Mouse (Mus musculus) embryonic facial prominence, embryonic 12.5 days (tissue): ENCODE measurements at regions not wholly inside any gene's neighbourhood (a gene's known extent, or its start where the extent isn't known, plus 50 kb on each side); places are given as distances from the start of the nearest gene placed in this dataset.

Experiments used
- ATAC-seq: fragments of 200-750 bp; cut with Nextera tagmentation; 2 replicates; pipeline ENCODE4 v1.8.0; 2017; ENCODE audit not compliant: insufficient number of reproducible peaks, insufficient read depth, low FRiP score, low TSS enrichment
- H3K27ac ChIP-seq: fragments of 300-500 bp; sonication (generic); 2 replicates; pipeline ENCODE4 v1.5.1; 2016; ENCODE audit warnings: mild to moderate bottlenecking
- H3K27me3 ChIP-seq: fragments of 300-500 bp; sonication (generic); 2 replicates; pipeline ENCODE4 v1.6.1; 2016; ENCODE audit warnings: mild to moderate bottlenecking, moderate library complexity
- H3K36me3 ChIP-seq: fragments of 300-500 bp; sonication (generic); 2 replicates; pipeline ENCODE4 v1.6.1; 2016; ENCODE audit warnings: mild to moderate bottlenecking
- H3K4me1 ChIP-seq: fragments of 300-500 bp; sonication (generic); 2 replicates; pipeline ENCODE4 v1.6.1; 2016
- H3K4me2 ChIP-seq: fragments of 300-500 bp; sonication (generic); replicated peaks from 2 replicates; pipeline ENCODE4 v1.6.1; 2016; ENCODE audit warnings: mild to moderate bottlenecking, moderate library complexity
- H3K4me3 ChIP-seq: fragments of 300-500 bp; sonication (generic); 2 replicates; pipeline ENCODE4 v1.5.1; 2016; ENCODE audit warnings: mild to moderate bottlenecking
- H3K9ac ChIP-seq: fragments of 300-500 bp; sonication (generic); 2 replicates; pipeline ENCODE4 v1.6.1; 2016; ENCODE audit warnings: mild to moderate bottlenecking, moderate library complexity
- H3K9me3 ChIP-seq: fragments of 300-500 bp; sonication (generic); 2 replicates; pipeline ENCODE4 v1.6.1; 2016; ENCODE audit warnings: mild to moderate bottlenecking, moderate library complexity
- WGBS: fragments of 180-500 bp; shearing (Covaris S2); methylation state at CpG from one replicate; pipeline ENCODE4 v1.1.7; 2016; 5-methylcytosine and 5-hydroxymethylcytosine counted together

GRCm38 (mm10) chr13:37468304-37469178 lies 123.5 kb downstream of the Ly86 start:
- no peaks in the 10 kb centered on the region for H3K27me3 ChIP-seq
- 50% methylated on average over 17 of the region's 17 CpGs for WGBS
- no peak overlapping the region for H3K4me3 ChIP-seq
- no peak overlapping the region for H3K9ac ChIP-seq
- no peak for ATAC-seq
- H3K27ac ChIP-seq: no peak overlapping the region
- peaks cover 8% of the 10 kb centered on the region; the same call in 1 of the 2 replicates for H3K4me1 ChIP-seq
- no peaks in the 10 kb centered on the region for H3K36me3 ChIP-seq
- H3K9me3 ChIP-seq: no peaks in the 10 kb centered on the region
- H3K4me2 ChIP-seq: peak overlapping the region; percentile 10; the same call in 1 of the 2 replicates

GRCm38 (mm10) chr13:37470230-37470907 lies 125.4 kb downstream of the Ly86 start:
- no peak overlapping the region for H3K4me3 ChIP-seq
- H3K4me2 ChIP-seq: no peak overlapping the region
- no peaks in the 10 kb centered on the region for H3K9me3 ChIP-seq
- WGBS: 47% methylated on average over 11 of the region's 11 CpGs
- ATAC-seq: no peak
- H3K4me1 ChIP-seq: peaks cover 8% of the 10 kb centered on the region; the same call in 1 of the 2 replicates
- no peak overlapping the region for H3K27ac ChIP-seq
- H3K36me3 ChIP-seq: no peaks in the 10 kb centered on the region
- no peaks in the 10 kb centered on the region for H3K27me3 ChIP-seq
- no peak overlapping the region for H3K9ac ChIP-seq

GRCm38 (mm10) chr13:37473359-37473758 lies 128.4 kb downstream of the Ly86 start:
- Histone ChIP-seq H3K9me3 (no peaks in the 10 kb centered on the region), H3K4me1 (peaks cover 16% of the 10 kb centered on the region), H3K4me2 (no peak overlapping the region), H3K36me3 (no peaks in the 10 kb centered on the region), H3K27ac (no peak overlapping the region), H3K9ac (no peak overlapping the region), H3K4me3 (no peak overlapping the region), H3K27me3 (no peaks in the 10 kb centered on the region)
- ATAC-seq: no peak
- WGBS: 59% methylated on average over 1 of the region's 1 CpGs

- H3K36me3 ChIP-seq: no peaks in the 10 kb centered on the region
- no peaks in the 10 kb centered on the region for H3K9me3 ChIP-seq
- H3K4me1 ChIP-seq: peaks cover 15% of the 10 kb centered on the region
- ATAC-seq: no peak
- no peak overlapping the region for H3K4me2 ChIP-seq
- WGBS: 76% methylated on average over 3 of the region's 3 CpGs
- no peak overlapping the region for H3K4me3 ChIP-seq
- H3K9ac ChIP-seq: no peak overlapping the region
- no peaks in the 10 kb centered on the region for H3K27me3 ChIP-seq
- no peak overlapping the region for H3K27ac ChIP-seq
Observed at GRCm38 (mm10) chr13:37475804-37476203, 130.8 kb downstream of the Ly86 start.

GRCm38 (mm10) chr13:37476256-37477053 lies 131.4 kb downstream of the Ly86 start:
- 49% methylated on average over 13 of the region's 13 CpGs for WGBS
- no peak for ATAC-seq
- no peak overlapping the region; the same call in 1 of the 2 replicates for H3K27ac ChIP-seq
- H3K36me3 ChIP-seq: no peaks in the 10 kb centered on the region
- no peak overlapping the region for H3K9ac ChIP-seq
- no peaks in the 10 kb centered on the region for H3K27me3 ChIP-seq
- no peak overlapping the region for H3K4me3 ChIP-seq
- no peak overlapping the region for H3K4me2 ChIP-seq
- H3K4me1 ChIP-seq: peaks cover 15% of the 10 kb centered on the region
- H3K9me3 ChIP-seq: no peaks in the 10 kb centered on the region

GRCm38 (mm10) chr13:37477342-37477741 lies 132.3 kb downstream of the Ly86 start:
- peak overlapping the region; percentile 46; the same call in 1 of the 2 replicates for H3K27ac ChIP-seq
- peaks cover 15% of the 10 kb centered on the region for H3K4me1 ChIP-seq
- no peak for ATAC-seq
- H3K4me3 ChIP-seq: peak overlapping the region; percentile 22
- no peaks in the 10 kb centered on the region for H3K36me3 ChIP-seq
- H3K9me3 ChIP-seq: no peaks in the 10 kb centered on the region
- peak overlapping the region; percentile 50 for H3K4me2 ChIP-seq
- H3K9ac ChIP-seq: 0 out of 2 replicates have a peak overlapping the region, but pooled peaks have one; percentile 3
- WGBS: 27% methylated on average over 6 of the region's 6 CpGs
- H3K27me3 ChIP-seq: no peaks in the 10 kb centered on the region

GRCm38 (mm10) chr13:37477749-37478548 lies 132.9 kb downstream of the Ly86 start:
- Histone ChIP-seq H3K4me2 (peak overlapping the region; percentile 50), H3K9me3 (no peaks in the 10 kb centered on the region), H3K36me3 (no peaks in the 10 kb centered on the region), H3K9ac (peak overlapping the region; percentile 31; the same call in 1 of the 2 replicates), H3K4me1 (peaks cover 16% of the 10 kb centered on the region), H3K27ac (no peak overlapping the region), H3K27me3 (no peaks in the 10 kb centered on the region), H3K4me3 (peak overlapping the region; percentile 22)
- WGBS: 3% methylated on average over 14 of the region's 15 CpGs
- ATAC-seq: peak; percentile 78

- Histone ChIP-seq H3K27ac (no peak overlapping the region), H3K9me3 (no peaks in the 10 kb centered on the region), H3K27me3 (no peaks in the 10 kb centered on the region), H3K36me3 (no peaks in the 10 kb centered on the region), H3K4me3 (no peak overlapping the region), H3K9ac (no peak overlapping the region), H3K4me1 (peaks cover 24% of the 10 kb centered on the region), H3K4me2 (no peak overlapping the region)
- WGBS: 79% methylated on average over 7 of the region's 7 CpGs
- no peak for ATAC-seq
Observed at GRCm38 (mm10) chr13:37479182-37479691, 134.2 kb downstream of the Ly86 start.

GRCm38 (mm10) chr13:37481514-37481913 lies 136.5 kb downstream of the Ly86 start:
- WGBS: 28% methylated on average over 5 of the region's 5 CpGs
- peaks cover 24% of the 10 kb centered on the region for H3K4me1 ChIP-seq

GRCm38 (mm10) chr13:37482038-37482437 lies 137.0 kb downstream of the Ly86 start:
- no peak overlapping the region for H3K9ac ChIP-seq
- no peaks in the 10 kb centered on the region for H3K27me3 ChIP-seq
- peaks cover 21% of the 10 kb centered on the region for H3K4me1 ChIP-seq
- H3K27ac ChIP-seq: peak overlapping the region; percentile 70
- no peak for ATAC-seq
- H3K4me2 ChIP-seq: no peak overlapping the region
- H3K4me3 ChIP-seq: no peak overlapping the region
- WGBS: 40% methylated on average over 2 of the region's 2 CpGs
- H3K36me3 ChIP-seq: no peaks in the 10 kb centered on the region
- no peaks in the 10 kb centered on the region for H3K9me3 ChIP-seq

More at GRCm38 (mm10) chr13:37481514-37481913, 136.5 kb downstream of the Ly86 start:
- Histone ChIP-seq H3K36me3 (no peaks in the 10 kb centered on the region), H3K4me2 (no peak overlapping the region), H3K9ac (no peak overlapping the region), H3K27ac (no peak overlapping the region), H3K9me3 (no peaks in the 10 kb centered on the region), H3K4me3 (no peak overlapping the region), H3K27me3 (no peaks in the 10 kb centered on the region)
- no peak for ATAC-seq
